Mouse (Mus musculus): ENCODE measurements at regions not wholly inside any gene's neighbourhood (a gene's known extent, or its start where the extent isn't known, plus 50 kb on each side); places are given as distances from the start of the nearest gene placed in this dataset.

DNA sequence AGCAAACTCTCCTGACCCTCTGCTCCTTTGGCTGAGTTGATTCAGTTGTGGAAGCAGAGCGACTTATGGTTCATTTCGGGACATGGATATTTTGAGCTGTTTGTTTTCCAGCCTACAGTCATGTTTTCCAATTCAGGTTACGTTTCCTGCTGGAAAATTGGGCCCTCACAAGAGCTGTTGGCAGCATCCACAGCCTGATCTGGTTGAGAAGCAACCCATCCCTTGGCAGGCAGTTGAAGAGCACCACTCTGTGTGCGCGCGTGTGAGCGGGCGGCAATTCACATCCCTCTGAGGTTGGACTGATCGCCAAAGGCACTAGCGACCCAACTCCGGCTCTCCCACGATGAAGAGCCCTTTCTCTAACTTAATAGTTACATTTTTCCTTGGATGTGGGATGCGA, 457.1 kb downstream of the Tmem38b start:
- Histone ChIP-seq H3K4me3 (no peak overlapping the region), H3K27ac (no peak overlapping the region)
- no peak for DNase-seq (ENCODE audit: extremely low spot score in 1 of 2, low spot score in 2 of 2)
- TF ChIP-seq CTCF (IDR thresholded peaks at IDR 0.05): no peak
- intact Hi-C loops (cut with DNase I): no loop called here

DNA sequence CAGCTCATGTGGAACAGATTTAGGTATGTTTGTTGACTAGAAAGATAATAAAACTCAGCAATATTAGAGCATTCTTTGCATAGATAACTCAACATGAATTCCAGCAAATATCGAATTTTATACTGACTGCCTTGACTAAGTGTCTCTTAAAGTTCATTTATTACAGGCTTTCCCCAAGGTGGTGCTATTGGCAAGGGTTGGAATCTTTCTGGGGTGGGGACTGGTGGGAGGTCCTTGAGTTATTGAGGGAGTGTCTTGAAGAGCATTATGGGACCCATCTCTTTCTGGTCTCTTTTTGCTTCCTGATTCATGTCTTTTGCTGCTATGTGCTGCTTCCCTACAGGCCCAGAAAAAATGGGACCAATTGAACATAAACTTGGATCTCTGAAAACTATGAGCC, 488.0 kb downstream of the Tmem38b start:
- TF ChIP-seq CTCF (IDR thresholded peaks at IDR 0.05): peak; percentile 7; the same call in 1 of the 2 replicates
- Histone ChIP-seq H3K27ac (no peak overlapping the region), H3K4me3 (no peak overlapping the region)
- intact Hi-C loops (cut with DNase I): no loop called here
- DNase-seq (ENCODE audit: extremely low spot score in 1 of 2, low spot score in 2 of 2): no peak

DNA sequence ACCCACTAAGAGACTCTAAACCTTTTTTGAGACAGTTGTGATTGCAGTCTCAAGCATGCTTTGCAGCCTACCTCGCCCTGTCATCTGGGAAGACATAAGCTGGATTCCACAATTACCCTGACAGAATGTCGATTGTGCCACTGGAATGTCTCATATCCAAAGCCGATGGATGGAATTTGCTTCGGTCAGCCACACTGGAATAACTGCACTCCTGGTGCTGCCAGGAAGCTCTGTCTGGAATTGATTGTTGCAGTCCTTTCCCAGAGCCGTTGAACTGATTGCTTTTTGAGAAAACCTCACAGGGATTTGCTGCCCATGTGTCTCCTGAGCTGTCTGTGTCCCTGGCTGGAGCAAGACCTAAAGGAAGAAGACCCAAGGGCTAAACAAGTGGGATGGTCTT, 499.0 kb downstream of the Tmem38b start:
- H3K4me3 ChIP-seq: no peak overlapping the region
- no peak for TF ChIP-seq CTCF (IDR thresholded peaks at IDR 0.05)
- H3K27ac ChIP-seq: no peak overlapping the region
- intact Hi-C loops (cut with DNase I): loop anchor here (5.0 kb wide), 1 partner anchor 393 kb away; no protein-coding TSS in a partner anchor
- no peak for DNase-seq (ENCODE audit: extremely low spot score in 1 of 2, low spot score in 2 of 2)

DNA sequence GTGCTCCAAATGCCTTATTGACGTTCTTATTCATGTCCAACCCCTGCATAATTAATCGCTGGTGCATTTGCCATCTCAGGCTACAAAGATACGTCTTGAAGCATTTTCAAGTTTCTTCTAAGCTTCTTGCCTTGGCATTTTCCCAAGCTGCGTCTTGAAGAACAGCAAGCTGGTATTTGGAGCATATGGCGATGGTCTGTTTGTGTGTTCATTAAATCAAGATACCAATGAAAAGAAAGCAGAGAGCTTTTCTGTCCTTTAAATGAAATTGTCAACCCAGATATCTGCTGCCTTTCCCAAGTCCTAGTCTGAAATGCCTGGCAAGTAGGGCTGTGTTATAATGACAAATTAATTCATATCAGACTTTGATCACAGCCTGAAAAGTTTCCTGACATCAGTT, 502.4 kb downstream of the Tmem38b start:
- DNase-seq (ENCODE audit: extremely low spot score in 1 of 2, low spot score in 2 of 2): no peak
- Histone ChIP-seq H3K27ac (no peak overlapping the region), H3K4me3 (no peak overlapping the region)
- intact Hi-C loops (cut with DNase I): loop anchor here (5.0 kb wide), 1 partner anchor 396 kb away; no protein-coding TSS in a partner anchor
- TF ChIP-seq CTCF (IDR thresholded peaks at IDR 0.05): no peak

DNA sequence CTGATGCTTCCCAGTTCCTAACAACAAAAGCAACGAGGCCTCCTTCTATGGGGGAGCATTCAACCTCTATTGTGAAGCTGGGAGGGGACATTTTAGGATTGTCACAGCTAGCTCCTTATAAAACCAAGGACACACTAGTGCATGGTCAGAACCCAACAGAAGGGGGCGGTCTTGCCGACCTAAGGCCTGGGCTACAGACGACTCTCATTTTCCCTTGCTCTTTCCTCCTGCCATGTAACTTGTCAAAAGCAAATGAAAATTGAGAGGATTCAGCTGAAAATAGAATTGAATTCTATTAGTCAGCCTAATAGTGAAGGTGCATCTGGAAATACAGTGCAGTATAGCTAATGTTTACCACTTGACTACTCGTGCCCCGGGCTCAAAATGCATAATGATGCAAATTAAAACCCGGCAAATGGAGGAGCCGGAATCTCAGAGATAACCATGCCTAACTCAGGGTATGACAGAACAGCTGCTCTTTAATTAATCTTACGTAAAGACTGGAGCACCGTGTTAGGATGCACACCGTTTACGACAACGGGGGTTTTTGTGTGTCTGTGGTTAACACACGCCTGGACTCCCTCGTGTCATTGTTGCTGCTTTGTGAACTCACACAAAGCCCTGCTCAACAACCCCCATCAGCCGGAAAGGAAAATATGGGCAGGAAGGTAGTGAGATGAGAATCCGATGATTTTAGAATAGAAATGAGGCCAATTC, 503.0 kb downstream of the Tmem38b start:
- intact Hi-C loops (cut with DNase I): loop anchor here (5.0 kb wide), 1 partner anchor 397 kb away; no protein-coding TSS in a partner anchor
- DNase-seq (ENCODE audit: extremely low spot score in 1 of 2, low spot score in 2 of 2): peak in 1 of 2 experiments; percentile 12
- peak; percentile 49 for TF ChIP-seq CTCF (IDR thresholded peaks at IDR 0.05)
- peak overlapping the region; percentile 47; the same call in 1 of the 2 replicates for H3K27ac ChIP-seq
- H3K4me3 ChIP-seq: peak overlapping the region; percentile 4; the same call in 1 of the 2 replicates

DNA sequence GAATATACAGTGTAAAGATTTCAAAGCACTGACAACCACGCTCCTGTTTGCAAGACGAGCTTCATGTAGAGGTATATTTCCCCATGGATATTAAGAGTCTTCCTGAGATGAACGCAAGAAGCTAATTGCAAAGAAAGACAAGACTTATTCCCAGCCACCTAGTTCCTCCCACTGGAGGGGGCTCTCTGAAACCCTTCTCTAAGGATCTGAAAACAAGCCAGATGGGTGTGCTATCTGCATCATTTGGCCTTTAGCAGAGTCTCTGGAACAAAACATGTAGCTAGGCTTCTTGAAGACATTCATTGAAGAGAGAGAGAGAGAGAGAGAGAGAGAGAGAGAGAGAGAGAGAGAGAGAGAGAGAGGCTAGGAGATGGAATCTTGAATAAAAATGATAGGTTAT, 504.8 kb downstream of the Tmem38b start:
- TF ChIP-seq CTCF (IDR thresholded peaks at IDR 0.05): no peak; the same call in 1 of the 2 replicates
- Histone ChIP-seq H3K4me3 (no peak overlapping the region), H3K27ac (no peak overlapping the region)
- no peak for DNase-seq (ENCODE audit: extremely low spot score in 1 of 2, low spot score in 2 of 2)
- intact Hi-C loops (cut with DNase I): loop anchor here (5.0 kb wide), 1 partner anchor 617 kb away; the partner anchor contains the start of gene Zfp462

DNA sequence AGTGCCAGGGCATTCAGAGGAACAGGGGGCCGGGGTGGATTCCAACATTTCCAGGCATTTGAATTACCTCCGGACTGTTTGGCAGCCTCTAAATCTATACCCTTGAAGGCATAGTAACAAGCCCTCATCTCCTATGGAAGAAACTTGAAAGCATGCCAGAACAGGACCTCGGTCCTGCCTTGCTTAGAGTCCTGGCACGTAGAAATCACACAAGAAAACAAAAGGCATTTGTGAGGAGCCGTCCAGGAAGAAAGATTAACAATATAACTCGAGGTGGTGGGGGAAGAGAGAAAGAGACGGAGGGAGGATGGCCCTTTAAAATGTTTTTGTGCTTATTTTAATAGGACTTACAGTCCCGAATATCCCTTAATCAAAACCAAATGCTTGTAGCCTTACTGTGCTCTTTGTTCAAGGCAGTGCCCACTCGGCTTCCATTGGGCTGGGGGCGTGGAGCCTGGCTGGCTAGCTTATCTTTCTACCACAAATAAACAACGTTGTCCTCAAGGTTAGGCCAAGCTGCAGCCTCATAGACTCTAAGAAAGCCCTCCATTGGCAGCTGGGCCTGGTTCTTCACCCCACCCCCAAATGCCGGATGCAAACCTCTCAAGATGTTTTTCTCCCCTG, 505.9 kb downstream of the Tmem38b start:
- TF ChIP-seq CTCF (IDR thresholded peaks at IDR 0.05): no peak
- H3K4me3 ChIP-seq: no peak overlapping the region
- DNase-seq (ENCODE audit: extremely low spot score in 1 of 2, low spot score in 2 of 2): no peak
- intact Hi-C loops (cut with DNase I): loop anchor here (5.0 kb wide), 1 partner anchor 616 kb away; the partner anchor contains the start of gene Zfp462
- H3K27ac ChIP-seq: no peak overlapping the region

DNA sequence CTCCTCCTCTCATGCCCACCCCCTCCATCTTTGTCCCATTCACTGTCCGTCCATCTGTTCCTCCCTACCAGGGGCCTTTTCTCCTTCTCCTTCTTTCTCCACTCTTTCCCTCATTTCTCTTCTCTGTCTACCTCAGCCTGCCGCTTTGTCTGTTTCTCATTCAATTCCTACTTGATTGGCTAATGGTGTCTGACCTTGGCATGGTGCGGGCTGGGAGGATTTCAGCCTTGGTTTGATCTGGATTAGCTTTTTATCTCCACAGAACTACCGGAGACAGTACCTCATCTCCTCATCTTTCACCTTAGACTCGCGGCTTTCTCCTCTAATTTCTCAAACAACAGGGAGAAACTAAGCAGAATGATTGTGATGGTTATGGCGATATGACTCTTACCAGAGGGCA, 506.4 kb downstream of the Tmem38b start:
- Histone ChIP-seq H3K4me3 (no peak overlapping the region), H3K27ac (no peak overlapping the region)
- no peak for DNase-seq (ENCODE audit: extremely low spot score in 1 of 2, low spot score in 2 of 2)
- TF ChIP-seq CTCF (IDR thresholded peaks at IDR 0.05): no peak
- intact Hi-C loops (cut with DNase I): loop anchor here (5.0 kb wide), 1 partner anchor 615 kb away; the partner anchor contains the start of gene Zfp462

DNA sequence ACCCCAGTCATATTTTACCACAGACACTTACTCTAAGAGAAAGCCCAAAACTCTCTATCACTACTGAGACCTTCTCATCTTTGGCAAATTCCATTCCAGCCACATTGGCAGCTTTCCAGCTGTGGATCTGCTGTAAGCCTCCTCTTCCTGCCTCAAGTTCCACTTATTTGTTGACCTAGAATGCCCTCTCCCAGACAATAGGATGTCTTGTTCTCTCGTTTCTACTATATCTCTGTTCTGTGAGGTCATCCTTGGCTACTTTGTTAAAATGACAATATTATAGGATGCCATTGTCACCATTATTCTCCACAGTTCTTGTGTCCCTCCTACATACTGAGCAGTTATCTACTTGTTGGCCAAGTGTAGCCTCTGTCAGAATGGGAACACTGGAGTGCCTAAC, 512.7 kb downstream of the Tmem38b start:
- TF ChIP-seq CTCF (IDR thresholded peaks at IDR 0.05): no peak
- intact Hi-C loops (cut with DNase I): no loop called here
- DNase-seq (ENCODE audit: extremely low spot score in 1 of 2, low spot score in 2 of 2): no peak
- Histone ChIP-seq H3K27ac (no peak overlapping the region), H3K4me3 (no peak overlapping the region)

DNA sequence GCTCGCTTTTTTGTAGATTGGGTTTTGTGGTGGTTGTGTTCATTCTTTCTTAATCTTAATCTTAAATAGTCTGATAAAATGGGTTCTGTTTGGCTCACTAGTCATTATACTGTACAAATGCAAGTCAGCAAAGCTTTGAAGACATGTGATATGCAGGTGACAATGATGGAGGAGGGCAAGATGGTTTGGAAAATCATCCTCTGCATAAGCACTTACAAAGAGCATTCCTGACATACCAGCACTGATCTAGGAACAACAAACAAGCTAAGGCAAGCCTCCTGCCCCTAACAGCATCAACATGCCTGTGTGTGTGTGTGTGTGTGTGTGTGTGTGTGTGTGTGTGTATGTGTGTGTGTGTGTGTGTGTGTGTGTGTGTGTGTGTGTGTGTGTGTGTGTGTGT, 514.3 kb downstream of the Tmem38b start:
- TF ChIP-seq CTCF (IDR thresholded peaks at IDR 0.05): no peak
- Histone ChIP-seq H3K27ac (no peak overlapping the region), H3K4me3 (no peak overlapping the region)
- no peak for DNase-seq (ENCODE audit: extremely low spot score in 1 of 2, low spot score in 2 of 2)
- intact Hi-C loops (cut with DNase I): no loop called here

DNA sequence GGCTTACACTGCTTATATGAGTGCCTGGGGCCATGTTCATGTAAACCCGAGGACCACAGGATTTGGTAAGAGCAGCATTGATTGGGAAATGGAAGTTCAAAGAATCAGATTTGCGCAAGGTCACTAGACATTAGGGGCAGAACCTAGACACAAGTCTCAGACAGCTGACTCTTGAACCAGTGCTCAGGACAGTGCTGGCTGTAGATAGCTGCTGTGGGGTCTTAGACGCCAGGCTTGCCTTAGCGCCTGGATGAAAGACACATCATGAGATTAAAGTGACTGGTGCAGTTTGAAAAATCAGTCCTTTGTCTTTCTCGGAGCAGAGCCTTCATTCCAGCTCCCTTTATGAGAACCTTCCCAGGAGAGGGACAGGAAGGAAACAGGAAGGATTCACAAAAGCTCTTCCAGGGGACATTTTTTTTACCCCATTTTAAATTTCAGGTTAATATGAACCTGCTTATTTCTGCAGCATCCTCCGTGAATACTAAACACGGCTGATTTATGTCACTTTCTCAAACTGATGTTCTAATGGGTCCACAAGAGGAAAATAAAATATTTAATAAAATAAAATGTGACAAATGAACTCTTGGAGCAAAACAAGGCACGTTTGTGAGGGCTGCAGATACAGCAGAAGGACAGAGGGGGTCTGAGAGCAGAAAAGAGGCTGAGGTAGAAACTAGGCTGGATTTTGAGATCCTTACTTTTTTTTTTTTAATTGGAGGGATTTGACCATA, 528.0 kb downstream of the Tmem38b start:
- DNase-seq (ENCODE audit: extremely low spot score in 1 of 2, low spot score in 2 of 2): no peak

DNA sequence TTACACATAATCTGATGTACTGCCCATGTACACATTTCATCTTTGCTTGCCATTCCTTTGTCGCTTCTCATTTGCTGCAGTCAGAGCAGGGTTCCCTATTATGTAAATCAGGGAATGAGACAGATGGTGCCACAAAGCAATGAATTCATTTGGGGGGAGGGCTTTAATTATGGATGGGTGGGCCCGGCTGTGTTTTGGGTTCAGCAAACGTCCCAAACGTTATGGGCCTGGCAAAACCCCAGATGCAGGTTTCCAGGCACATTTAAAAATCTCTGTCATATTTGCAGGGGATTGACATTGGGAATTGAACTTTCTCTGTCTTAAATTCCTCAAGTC, 528.5 kb downstream of the Tmem38b start:
- intact Hi-C loops (cut with DNase I): no loop called here
- no peak for DNase-seq (ENCODE audit: extremely low spot score in 1 of 2, low spot score in 2 of 2)
- no peak overlapping the region for H3K27ac ChIP-seq
- TF ChIP-seq CTCF (IDR thresholded peaks at IDR 0.05): no peak
- no peak overlapping the region for H3K4me3 ChIP-seq

More for the DNA sequence above, 528.0 kb downstream of the Tmem38b start:
- no peak overlapping the region for H3K27ac ChIP-seq
- no peak for TF ChIP-seq CTCF (IDR thresholded peaks at IDR 0.05)
- H3K4me3 ChIP-seq: no peak overlapping the region
- intact Hi-C loops (cut with DNase I): no loop called here

All from left cerebral cortex, adult 2 months (tissue).